Mouse (Mus musculus) ovary, postnatal 10 days (tissue): ENCODE results near the gene Dnaja3.
A peak's percentile ranks its signal among the peaks of the same experiment; 100 is the strongest.

ENCODE experiments used
- DNase-seq: peaks from one replicate; pipeline ENCODE4 v3.0.0; 2022; ENCODE audit warnings: low spot score

The Dnaja3 gene

DNA sequence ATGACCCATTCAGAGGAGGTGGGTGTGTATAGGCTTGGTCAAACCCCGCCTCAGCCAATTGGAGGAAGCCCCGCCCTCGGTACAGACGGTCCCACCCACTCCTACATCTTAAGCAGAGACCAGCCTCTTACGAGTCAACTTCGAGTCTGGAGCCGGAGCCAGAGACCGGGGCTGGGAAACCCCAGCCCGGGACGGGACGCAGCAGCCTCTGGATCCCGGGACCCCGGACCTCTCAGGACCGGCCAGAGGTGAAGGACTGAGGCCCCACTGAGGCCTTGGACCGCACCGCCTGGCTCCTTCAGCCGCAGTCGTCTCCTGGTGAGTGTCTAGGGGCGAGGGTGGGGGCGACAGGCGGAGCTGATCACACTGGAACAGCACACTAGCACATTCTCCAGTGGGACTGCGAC lies at the start of gene Dnaja3, which contains the start of gene Vasn:
Dnaja3 (plus strand) TSS at position 159 of the 407 bp plus-strand sequence.
Vasn (plus strand) TSS at position 111 of the 407 bp plus-strand sequence.
- peak; percentile 76 for DNase-seq

DNA sequence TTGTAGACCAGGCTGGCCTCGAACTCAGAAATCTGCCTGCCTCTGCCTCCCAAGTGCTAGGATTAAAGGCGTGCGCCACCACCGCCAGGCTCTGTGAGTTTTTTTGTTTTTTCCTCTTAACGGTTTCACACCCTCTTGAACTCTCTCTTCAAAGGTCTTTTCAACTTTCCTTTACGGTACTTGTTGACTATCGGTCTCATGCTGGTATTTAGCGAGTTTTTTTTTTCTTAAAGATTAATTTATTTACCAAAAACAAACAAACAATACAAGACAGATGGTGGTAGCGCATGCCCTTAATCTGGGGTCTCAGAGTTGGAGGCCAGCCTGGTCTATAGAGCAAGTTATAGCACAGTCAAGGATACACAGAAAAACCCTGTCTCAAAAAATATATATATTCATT lies 49.6 kb upstream of the Dnaja3 start:
- no peak for DNase-seq

DNA sequence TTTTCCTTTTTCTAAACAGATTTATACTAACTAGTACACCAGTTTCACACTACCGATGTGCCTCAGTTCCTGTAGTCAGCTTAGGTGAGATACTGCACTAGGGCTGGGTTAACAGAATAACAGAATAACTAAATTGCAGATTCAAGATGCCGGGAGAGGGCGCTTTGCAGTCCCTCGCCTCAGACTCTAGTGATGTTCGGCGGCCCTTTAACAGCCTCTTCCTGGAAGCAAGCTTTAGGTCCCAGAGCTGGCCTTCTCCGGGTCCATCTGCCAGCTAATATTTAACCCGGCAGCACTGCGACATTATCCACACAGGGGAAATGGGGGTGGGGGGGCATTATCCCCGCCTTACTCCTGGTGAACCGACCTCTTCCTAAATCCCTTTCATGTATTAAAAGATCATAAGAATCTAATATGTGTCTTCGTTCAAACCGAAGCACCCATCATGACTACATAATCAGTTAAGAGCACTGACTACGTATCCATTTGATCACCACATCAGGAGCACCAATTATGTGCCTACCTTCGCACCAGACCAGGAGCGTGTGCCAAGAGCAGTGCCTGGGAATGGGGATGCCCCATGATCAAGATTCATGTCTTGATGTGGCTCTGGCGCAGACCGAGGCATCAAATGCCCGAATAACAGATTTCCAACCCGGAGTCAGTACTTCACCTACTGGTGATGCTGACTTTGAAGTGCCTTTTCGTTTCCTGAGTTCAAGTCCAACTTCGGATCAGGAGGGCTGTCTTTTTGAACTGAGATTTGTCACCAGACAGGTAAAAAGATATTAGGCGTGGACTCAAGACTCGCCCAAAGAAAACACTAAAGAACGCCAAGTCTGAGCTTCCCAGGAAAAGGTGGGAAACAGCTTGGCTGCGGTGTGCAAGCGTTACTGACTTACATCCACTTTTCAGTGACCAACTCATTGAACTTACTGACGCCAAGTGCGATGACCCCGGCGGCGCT lies 46.6 kb upstream of the Dnaja3 start:
- no peak for DNase-seq

DNA sequence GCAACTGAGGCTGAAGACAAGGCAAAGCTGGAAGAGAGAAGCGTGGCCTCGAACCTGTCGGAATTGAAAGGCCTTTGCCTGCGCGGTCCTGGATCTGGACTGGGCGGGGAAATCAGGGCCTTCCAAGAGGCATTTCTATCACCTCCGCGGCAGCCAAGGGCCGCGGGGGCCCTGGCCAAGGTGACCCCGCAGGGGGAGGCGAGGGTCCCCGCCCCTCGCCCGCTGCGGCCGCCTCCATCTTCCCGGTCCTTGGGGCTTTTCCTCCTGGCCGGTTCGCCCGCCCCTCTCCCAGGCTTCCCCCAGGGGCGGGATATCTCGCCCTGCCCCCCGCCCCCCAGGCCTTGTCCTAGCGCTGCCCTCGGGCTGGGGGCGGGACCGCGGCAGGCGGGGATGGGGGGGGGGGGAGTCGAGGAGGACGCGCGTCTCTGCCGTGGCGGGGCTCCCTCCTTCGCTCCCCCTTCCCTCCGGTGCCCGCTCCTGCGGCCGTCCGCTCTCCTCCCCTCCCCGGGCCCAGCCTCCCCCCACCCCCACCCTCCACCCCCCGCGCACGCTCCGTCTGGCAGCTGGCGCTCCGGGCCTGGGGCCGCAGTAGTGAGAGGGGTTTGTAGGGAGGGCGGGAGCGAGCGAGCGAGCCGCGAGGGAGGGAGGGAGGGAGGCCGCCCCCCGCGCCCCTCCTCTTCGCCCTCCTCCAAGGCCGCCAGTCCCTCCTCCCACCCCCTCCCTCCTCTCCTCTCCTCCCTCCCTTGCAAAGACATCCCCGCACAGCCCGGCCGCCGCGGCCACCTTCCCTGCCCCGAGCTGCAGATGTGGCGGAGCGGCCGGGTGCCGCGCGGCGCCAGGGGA lies 45.6 kb upstream of the Dnaja3 start, which contains the start of gene Glis2:
Glis2 (plus strand) TSS at position 743 of the 843 bp plus-strand sequence.
- peak; percentile 52 for DNase-seq

DNA sequence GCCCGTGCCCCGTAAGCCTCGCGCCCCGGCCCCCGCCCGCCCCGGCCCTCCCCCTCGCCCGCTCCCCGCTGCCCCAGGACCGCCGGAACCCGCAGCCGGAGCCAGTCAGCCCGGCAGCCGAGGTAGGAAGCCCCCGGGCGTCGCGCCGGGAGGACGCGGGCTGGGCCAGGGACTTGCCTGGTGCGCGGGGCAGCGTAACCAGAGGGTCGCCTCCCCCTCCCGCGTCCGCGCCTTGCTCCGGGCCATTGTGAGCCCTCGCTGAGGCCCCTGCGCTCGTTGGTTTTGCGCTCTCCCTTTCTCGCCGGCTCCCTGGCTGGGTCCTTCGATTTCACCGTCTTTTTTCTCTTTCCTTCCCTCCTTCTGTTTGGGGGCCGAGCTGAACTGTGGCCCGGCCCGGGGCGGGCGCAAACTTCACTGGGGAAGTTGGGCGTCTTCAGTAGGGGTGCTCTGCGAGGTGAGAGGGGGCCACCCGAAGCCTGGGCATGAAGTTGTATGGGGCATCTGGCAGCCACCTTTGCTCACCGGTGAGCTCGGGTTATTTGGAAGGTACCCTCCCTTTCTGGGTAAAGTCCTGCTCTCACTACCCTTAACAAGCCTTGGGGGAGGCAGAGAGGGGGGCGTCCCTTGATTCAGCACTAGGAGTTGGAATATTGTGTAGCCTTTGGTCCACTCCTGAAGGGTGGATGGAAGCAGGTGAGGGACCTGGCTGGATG lies 44.8 kb upstream of the Dnaja3 start:
- DNase-seq = no peak

DNA sequence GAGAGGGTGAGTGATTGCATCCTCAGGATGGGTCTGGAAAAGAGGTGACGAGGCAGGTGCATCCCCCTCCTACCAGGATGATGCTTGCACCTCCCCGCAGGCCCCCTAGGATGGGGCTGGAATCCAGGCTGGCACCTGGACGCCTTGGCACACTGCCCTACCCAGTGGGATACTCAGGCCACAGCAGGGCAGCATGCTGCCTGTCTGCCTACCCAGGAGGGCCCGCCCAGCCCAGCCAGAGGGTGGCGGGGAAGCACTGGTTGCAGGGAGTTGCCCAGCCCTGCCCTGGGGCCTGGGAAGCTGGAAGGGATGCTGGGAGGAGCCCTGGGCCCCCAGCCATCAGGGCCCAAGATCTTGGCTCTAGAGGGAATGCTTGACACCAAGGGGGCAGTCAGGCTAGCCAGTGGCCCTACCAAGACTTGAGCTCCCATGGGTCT lies 44.2 kb upstream of the Dnaja3 start:
- DNase-seq = peak; percentile 47

DNA sequence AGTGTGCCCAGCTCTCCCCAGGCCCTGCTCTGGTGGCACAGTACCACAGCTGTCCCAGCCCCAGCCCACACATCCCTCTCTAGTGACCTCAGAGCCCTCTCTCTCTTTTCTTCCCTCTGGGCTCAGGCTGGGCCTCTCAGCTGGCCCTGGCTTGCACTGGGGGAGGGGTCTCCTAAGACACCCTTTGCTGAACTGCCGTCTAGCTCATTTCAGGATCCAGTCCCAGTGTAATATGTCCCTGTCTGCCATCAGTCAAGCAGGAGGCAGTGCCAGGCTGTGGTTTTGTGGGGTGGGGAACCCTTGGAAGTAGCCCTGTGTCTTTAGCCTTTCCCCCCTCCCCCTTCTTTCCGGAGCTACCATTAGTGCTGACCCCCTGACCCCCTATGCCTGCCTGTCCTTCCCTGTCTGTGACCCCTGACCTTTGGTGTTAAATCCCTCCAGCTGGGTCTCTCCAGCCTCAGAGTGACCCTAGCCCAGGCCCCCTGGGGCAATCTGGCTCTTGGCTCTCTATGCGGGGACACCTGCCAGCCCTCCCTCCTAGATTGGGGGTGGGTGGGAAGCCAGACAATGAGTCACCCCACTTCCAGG lies 43.6 kb upstream of the Dnaja3 start:
- DNase-seq = no peak

DNA sequence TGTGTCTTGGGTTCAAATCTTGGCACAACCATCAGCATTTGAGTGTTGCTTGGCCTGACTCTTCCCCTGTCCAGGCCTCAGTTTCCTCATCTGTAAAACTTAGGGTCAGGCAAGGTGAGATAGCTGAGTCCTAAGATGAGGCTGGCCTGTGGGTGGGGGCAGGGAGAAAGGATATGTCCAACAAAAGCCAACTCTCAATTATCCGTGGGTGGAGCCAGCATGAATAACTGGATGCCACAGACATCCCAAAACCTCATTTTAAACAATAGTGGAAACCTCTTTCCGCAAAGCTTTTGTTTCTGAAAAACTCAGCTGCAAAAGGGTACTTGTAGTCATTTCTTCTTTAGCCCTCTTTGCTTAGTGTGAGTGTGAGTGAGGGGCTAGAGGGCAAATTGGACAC lies 43.0 kb upstream of the Dnaja3 start:
- no peak for DNase-seq

DNA sequence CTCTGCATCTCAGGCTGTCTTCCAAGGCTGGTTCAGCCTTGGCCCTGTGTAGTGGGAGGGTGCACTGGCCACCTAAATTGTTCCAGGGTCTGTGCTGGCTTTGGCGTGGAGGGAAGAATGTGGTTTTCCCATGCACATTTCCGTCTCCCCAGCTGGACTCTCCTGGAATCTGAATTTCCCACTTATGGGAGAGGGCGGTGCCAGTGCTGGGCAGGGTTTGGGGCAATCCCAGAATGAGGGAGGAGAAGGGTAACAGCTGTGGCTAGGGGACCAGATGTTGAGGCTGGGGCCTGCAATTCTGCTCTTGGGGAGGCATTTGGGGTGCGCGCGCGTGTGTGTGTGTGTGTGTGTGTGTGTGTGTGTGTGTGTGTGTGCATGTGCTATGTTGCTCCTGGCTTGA lies 42.5 kb upstream of the Dnaja3 start:
- no peak for DNase-seq

DNA sequence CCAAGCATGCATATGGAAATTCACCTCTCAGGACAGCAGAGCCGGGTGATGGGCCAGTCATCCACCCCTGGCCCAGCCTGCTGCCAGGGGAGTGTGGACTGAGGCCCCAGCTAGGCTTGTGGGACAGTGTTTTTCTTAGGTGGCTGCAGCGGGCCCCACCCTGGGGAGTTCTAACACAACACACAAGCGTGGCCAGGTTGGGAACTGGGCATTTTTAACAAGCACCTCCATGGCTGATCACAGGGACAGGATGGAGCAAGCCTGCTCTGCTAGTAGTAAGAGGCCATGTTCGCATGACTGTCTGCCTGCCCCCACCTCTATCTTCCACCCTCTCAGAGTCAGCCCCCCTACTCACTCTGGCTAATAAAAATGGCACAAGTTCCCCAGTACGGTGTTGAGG lies 41.7 kb upstream of the Dnaja3 start:
- DNase-seq = no peak

DNA sequence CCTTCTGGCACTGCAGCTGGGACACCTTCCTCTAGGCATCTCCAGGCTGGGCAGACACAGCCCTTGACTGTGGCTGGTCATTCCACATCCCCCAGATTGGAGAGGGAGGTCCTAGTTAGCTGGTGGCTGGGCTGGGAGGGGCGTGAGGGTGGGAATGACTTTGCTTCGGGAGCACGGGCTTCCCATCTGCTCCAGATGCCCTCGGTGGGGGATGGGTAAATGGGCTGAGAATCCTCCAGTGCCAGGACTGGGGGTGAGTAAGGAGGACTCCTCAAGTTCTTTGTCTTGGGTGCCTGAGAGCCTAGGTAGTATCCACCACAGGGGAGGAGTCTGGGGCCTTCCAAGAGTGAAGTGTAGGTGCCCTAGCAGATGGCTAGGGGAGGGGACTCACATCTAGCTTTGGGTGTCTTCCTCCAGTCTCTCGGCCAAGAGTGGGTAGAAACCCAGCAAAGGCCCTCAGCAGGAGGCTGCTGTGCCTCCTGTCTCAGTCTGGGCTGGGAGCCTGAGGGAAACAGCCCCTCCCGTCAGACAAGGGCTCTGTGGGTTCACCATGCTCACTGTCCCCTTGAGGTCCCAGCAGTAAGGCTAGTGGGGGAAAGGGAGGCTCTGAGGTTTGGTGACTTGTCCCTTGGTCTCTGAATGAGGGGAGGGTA lies 40.8 kb upstream of the Dnaja3 start:
- DNase-seq = no peak

DNA sequence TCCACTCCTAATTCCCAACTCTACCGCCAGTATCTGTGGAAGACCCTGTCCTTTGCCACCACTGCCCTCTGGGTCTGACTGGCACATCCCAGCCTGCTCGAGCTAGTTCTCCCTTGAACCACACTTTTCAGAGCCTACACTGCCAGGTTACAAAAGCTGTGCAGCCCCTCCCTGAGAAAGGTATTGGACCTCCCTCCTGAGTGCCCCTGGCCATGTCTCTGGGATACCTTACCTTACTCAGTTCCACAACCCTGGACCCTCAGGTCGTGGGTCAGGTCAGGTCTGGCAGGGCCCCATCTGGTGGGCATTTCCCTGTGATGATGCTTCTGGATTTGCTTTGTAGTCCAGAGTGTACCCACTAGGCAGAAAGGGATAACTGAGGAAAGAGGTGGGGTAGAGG lies 40.2 kb upstream of the Dnaja3 start:
- no peak for DNase-seq

DNA sequence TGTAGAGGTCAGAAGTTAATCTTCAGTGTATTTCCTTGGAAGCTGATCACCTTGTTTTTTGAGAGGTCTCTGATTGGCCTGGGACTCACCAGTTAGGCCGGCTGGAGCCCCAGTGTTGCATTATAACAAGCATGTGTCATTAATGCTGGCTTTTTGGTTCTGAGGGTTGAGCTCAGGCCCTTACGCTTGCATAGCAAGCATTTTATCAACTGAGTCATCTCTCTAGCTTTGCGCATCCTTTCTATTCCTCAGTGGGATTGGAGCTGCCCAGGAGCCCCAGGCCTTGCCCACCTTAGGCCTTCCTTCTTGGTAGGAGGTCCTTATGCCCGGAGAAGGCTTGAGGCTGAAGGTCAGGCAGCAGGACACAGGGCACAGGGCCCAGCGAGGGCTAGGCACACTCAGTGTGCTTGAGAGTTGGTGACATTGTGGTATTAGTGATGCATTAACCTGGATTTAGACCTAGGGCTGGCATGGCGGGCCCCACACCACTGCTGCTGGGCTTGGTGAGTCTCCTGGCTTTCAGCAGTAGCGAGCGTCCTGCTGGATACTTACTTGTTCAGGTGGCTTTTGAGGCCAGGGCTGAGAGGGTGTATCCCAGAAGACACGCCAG lies 39.0 kb upstream of the Dnaja3 start:
- DNase-seq = no peak

DNA sequence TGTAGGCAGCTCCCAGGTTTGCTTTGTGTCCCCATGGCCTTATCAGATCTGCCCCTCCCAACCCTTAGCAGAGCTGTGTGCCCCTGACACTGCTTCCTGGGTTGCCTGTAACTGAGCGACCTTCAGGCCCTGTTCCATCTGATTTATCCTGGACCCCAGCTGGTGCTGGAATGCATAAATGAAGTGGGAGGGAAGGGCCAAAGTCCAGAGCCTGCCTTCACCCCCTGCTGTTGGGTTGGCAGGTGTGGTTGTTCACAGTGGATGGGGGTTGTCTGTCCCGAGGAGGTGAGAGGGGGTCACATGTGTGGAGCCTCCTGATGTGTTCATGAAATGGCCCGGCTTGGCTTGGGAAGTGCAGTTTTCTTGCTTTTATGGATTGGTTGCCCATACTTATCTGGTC lies 37.6 kb upstream of the Dnaja3 start:
- DNase-seq = no peak

DNA sequence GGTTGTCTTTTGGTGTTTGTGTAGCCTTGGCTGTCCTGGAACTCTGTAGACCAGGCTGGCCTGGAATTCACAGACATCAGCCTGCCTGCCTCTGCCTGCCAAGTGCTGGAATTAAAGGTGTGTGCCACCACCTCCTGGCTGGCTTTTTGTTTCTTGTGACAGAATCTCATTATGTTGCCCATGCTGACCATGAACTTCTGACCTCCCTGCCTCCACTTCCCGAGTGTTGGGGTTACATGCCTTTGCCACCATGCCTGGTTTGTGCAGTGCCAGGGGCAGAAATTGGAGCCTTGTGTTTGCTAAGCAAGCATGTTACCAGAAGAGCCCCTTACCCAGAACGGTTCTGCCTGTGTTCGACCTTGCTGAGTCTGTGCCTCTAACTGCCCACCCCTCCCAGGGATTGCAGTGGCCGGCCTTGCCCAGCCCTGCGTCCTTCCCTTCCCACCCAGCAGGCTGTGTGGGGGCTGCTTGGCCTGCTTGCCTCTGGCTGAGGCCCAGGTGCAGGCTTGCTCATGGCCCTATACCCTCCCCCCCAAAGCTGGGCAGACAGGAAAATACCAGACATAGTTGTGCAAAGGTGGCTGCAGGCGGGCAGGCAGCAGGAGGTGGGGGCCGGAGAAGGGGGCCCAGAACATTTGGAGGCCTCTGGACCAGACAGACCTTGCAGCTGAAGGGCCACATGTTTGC lies 36.9 kb upstream of the Dnaja3 start:
- no peak for DNase-seq

DNA sequence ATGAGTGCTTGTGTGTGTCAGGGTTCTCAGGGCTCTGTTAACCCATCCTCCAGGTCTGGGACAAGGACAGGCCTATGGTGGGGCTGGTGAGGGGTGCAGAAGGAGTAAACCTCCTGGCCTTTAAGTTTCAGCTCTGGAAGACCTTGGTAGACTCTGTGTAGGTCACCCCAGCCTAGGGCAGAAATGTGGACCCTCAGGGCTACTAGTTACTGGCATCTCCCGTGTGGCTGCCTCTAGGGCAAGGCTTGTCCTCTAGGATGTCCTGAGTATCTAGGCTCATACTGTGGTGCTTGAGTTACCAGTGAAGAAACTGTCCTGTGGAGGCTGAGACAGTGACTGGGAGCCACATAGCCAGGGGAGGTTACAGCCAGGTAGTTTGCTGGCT lies 36.3 kb upstream of the Dnaja3 start:
- DNase-seq = no peak

DNA sequence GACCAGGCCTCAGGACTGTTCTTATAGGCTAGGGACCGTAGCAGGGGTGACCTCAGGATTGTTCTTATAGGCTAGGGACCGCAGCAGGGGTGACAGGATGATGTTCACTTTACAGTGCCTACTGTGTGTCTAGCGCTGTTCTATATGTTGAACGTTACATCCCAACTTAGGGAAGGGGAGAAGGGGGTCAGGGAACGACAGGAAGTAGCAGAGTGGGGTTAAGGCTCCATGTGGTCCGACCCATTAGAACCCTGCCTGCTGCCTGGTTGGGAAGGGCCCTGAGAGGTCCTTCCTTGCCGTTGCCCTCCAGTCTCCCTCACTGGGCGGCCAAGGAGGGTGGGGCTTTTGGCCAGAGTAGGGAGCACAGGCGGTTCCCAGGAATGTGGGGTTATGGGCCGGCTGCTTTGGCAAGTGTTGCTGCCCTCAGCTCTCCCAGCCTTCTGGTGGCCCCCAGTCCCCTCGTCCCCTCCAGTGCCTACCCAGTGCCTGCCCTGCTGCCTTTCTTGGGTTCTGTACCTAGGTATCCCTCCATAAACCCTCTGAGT lies 35.4 kb upstream of the Dnaja3 start:
- no peak for DNase-seq

DNA sequence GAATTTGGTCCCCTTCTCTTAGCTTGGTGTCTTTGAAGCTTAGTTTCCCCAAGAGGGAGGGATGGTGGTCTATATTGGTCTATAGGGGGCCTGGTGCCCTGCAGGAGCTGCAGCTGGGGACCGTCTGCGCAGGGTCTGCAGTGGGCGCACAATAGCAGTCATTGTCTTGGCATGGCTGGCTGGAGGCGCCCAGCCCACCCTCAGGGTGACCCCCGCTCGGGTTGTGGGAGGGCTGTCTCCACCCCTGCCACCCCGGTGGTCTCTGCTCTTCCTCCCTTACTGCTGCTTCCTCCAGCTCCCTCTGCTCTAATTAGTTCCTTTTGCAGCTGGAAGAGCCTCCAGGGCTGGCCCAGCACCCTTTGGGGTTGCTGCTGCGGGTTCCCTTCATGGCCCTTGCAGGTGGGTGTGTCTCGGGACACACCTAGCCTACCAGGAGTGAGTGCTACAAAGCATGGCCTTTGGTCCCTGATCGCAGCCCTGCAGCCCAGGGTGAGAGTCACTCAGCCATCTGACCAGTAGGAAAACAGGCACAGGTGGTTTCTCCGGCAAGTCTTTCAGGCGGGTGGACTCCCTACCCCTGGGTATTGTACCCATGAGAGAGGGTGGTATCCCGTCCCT lies 34.2 kb upstream of the Dnaja3 start:
- no peak for DNase-seq

DNA sequence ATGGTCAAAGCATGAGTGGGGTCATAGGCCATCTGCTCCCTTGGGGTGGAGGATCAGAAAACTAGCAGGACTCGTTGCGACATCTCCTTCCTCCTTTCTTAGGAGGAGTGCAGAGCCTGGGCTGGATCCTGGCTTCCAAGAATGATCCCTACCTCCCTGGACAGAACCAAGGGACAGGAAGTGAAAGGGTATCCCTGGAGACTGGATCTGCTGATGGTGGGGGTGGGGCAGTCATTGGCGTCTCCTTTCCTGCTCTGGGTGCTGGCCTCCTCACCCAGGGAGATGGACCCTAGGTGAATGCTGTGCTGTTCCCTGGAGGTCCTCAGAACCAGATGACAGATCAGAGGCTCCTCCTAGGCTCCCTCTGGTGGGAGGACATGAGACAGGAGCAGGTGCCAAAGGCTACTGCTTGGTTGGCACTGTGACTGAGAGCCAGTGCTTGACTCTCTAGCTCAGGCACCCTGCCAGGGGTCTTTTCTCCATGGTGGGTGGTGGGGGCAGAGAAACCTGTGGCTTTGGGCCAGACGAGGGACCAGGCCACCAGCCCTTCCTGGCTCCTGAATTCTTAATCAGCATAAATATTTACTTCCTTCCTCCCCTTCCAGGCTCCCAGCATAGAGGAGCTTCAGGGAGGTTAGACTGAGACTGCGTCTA lies 33.2 kb upstream of the Dnaja3 start:
- DNase-seq = no peak
